Mouse (Mus musculus) NIH3T3 (cell line): Measurements from ENCODE around the gene Adam15.

ENCODE experiments used
- DNase-seq: peaks from one replicate; pipeline ENCODE4 v3.0.0-alpha.2; 2012; ENCODE audit warnings: low read depth

The Adam15 gene

DNA sequence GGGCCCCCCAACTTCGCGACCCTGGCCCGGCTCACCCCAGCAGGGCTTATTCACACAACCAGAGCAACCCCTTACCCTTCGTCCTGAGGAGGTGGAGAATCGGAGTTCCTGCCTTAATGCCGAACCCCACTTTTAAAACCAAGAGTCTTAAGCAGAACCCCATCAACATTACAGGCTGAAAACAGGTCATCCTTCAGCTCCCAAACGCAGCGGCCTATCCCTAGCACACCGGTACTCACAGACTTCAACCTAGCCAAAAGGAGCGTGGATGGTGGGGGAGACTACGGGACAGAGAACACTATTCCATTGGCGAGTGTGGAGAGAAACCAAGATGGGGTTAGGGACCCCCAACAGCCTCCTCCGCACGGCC is 27.7 kb downstream of the Adam15 start:
- peak; percentile 24 for DNase-seq

DNA sequence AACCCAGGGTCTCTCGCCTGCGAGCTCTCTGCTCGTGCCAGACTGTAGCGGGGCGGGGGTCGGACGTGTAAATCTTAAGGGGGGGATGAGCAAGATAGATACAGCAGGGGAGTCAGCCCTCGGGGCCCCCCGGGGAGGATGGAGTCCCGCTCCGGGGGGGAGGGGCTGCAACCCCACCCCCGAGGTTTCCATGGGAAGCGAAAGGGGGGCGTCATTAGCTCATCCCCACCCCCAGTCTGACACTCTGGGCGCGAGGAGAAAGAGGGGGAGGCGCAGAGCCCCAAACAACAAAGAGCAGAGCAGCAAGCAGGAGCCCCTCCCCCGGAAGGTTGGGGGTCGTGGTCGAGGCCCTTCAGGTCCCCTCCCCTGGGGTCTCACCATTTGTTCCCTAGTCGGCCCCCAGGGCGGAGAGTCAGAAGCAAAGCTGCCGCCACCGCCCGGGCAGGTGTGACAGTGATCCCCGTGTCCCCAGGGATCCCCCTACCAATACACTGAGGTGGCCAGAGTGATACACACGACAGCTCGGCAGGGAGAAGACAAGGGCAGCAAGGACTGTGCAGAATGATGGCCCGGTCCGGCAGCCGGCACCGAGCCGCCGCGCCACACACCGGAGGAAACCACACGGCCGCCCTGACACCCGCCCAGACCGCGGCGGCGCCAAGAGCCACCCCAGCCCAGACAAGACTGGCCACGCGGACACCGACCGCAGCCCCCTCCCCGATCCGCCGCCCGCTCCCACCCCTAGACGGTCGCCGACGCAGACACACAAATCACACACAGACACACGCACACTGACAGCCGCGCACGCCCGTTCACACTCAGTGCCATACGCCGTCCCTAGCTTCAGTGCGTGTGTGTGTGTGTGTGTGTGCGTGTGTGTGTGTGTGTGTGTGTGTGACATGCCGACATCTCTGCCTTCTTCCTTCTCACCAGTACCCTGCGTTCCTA is 28.3 kb downstream of the Adam15 start:
- DNase-seq = no peak

DNA sequence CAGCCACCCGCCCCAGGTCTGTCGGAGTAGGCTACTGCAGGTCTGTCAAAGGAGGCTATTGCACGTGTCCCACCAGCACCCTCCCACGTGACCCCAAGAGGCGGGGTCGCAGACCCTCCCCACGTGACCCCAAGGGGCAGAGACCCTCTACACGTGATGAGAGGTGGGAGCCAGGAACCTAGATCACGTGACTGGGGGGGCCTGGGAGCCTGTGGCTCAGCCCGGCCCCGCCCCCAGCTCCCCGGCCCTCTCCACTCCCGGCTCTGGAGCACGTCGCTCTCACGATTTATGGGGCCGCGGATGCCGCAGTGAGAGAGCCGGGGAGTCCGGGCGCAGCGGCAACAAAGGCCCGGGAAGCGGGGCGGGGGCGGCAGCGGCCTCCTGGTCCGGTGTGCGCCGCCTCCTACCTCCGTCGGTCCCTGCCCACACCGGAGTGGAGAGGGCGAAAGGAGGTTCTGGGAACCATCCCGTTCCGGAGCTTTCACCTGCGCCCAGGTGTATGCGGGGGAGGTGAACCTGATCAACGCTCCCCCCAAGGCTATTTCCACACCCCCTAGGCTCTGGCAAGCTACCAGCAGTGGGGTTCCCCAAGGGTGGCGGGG is 29.1 kb downstream of the Adam15 start:
- DNase-seq = peak; percentile 35

DNA sequence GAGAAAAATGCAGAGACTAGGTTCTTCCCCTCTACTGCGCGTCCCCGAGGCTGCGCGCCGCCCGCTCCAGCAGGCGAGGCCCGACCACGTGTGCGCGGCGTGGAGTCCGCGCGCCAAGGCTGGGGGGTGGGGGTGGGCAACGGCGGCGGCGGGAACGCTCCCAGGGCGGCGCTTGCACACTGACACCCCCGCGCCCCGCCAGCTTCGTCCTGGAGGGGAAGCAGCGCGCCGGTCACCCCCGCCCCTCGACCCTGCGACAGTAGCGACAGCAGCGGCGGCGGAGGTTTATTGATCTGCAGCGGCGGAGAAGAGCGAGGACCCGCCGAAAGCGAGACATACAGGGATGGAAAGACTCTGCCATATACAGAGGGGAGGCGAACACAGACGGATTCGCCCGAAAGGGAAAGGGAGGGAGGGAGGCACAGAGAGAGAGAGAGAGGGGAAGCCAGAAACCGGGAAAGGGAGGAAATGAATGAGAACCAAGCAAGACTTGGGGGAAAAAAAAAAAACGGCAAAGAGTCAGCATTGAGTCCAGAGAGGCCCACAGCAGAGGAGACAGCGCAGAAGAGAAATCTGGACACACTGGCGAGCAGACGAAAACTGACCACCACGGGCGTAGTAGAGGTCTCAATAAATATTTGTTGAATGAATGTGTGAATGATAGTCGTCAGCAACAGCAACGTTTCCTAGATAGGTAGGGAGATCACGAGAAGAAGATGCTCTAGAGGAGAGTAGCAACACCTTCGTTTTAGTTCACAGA is 30.0 kb downstream of the Adam15 start:
- no peak for DNase-seq

DNA sequence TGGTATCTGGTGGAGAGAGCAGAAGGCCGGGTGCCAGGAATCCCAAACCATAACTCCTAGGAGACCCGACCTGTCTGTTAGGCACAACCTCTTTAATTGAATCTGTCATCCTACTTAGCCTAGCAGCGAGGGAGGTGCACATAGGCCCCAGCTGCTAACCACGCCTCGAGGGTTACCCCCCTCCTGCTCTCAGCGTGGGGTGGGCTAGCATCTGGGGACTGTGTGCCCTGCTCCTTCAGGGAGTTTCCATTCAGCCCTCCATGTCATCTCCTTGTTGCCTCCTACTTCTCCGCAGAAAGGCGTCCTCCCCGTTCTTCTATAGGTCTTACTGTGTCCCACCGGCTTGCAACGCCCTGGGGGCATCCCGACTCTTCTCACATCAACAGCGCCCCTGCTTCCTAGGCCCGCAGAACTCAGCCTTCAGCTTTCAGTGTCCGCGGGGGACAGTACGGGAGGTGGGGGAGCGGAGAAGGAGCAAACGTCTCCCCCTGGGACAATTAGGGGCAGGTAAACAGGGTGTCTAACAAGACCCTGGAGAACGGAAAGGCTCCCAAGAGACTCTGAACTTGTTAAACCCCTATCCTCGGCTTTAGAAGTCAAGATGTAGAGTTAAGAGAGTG is 30.7 kb downstream of the Adam15 start:
- DNase-seq = no peak

DNA sequence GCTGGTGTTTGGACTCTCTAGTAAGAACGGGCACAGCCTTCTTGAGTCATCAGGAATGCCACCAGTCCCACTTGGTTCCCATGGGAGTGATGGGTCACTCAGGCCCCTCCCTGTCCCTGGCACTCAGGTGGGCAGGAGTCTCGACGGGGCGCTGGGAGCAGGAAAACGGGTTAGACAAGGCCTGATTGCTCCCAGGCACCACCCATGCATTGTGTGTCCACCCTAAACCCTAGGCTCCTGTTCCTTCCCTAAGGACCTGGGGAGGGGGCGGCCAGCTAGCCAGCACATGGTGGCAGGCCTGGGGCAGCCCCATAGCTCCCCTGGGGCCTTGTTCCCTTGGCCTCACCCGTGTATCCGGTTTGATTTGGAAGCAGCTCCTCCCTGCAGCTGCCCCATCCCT is 31.5 kb downstream of the Adam15 start:
- no peak for DNase-seq

DNA sequence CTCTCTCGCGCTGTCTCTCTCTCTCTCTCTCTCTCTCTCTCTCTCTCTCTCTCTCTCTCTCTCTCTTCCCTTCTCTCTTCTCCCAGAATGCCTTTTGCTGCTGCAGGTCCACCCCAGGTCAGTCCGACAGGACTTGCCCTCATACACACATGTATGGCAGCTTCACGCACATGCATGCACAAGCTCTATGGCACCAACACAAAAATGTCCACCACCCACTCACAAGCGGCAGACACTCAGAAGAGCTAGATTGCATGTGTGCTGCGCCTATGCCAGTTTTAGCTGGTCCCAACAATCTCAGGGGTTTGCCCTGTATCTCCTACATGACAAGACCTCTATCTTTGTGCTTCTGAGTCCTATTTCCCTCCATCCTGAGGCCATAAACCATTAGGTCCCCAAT is 32.5 kb downstream of the Adam15 start:
- no peak for DNase-seq

DNA sequence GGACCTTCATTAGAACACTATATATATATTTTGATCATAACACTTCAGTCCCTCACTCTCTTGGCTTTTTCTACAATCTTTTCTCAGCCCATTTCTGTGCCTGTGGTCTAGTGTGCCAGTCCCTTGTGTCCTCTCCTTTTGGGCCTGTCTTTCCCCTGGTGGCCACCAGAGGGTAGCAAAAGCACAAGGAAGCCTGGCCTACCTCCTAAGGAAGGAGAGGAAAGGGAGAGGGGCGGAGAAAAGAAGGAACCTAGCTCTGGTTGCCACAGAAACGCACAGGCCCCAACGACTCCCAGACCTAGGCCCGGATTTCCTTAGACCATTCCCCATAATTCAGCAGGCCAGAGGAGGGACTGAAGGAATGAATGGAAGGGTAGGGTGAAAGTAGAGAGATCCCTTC is 33.0 kb downstream of the Adam15 start:
- peak; percentile 94 for DNase-seq

DNA sequence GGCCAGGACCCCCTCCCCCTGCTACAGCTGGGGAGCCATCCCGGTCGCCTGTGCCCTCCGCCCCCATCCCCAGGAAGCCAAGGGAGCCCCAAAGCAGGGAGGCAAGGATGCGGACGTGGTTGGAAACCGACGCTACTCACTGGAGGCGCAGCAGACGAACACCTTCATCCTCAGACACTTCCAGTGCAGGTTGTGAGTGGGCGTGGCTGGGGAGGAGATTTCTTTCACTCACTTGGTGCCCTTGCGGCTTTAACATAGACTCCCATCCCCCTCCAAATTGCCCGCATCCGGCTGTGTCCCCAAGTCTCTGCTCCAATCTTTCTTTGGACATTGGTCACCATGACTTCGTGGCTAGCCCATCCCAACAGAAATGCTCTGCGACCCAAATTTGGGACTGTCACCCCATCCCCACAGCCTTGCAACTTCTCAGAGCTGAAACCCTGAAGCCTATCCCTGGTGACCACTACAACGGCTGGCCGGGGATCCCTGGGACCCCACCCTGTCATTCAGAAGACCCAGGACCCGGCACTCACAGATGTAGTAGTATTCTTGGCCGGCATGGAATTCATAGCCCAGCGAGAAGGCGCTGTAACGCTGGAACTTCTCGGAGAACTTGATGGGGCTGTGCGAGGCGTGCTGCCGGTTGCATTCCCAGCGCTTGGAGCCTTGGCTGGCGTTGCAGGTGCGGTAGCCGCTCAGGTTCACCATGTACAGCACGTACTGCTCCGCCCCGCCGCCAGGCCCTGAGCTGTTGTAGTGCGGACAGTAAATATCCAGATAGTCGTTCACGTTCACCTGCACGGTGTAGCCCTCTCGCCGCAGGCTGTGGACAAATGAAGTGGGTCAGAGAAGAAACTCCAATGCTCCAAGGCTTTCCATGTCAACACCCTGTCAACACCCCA is 33.6 kb downstream of the Adam15 start:
- no peak for DNase-seq

DNA sequence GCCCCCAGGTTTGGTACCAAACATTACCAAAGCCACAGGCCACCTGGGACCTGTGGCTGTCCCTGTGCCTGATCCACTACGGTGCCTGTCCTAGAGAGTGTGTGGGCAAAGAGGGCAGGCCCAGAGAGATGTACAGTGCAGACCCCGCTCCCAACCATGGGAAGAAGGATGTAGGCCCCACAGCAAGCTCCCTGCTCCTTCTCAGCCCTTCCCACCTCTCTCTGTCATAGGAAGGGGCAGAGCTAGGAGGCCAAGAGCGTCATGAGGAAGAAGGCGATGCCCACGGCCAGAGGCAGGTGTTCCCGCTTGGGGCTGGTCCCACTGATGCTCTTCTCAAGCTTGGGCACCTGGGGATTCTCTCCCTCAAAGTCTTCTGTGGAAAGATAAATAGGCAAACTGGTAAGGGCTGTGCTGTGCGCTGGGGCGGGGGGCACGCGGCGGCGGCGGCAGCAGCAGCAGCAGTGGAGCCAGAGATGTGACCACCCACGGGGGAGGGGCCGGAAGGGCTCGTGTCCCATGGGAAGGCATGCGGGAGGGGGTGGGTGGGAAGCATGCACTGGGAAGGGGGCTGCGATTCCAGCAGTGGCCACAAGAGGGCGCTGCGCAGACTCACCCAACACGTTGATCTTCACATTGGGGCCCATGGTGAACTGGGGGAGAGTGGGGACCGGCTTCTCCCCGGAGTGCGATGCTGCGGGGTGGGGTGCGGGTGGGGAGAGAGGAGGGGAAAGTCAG is 34.4 kb downstream of the Adam15 start:
- DNase-seq = peak; percentile 91

DNA sequence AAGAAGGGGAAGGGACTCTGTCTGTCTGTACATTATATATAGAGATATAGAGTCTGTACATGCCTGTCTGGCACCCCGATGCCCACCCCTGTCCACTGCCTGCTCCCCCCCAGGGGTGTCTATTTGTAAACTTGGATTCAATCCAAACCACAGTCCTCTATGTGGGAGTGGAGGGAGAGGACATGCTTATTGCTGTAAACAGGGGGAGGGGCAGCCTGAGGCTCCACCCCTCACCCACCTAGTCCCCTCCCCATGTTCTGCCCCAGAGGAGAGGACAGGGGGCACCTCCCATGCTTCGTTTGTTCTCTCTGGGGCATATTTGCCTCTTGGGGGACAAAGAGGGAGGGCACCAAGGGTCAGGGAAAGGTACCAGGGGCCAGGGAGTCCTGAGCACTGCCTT is 35.0 kb downstream of the Adam15 start:
- DNase-seq = peak; percentile 28

DNA sequence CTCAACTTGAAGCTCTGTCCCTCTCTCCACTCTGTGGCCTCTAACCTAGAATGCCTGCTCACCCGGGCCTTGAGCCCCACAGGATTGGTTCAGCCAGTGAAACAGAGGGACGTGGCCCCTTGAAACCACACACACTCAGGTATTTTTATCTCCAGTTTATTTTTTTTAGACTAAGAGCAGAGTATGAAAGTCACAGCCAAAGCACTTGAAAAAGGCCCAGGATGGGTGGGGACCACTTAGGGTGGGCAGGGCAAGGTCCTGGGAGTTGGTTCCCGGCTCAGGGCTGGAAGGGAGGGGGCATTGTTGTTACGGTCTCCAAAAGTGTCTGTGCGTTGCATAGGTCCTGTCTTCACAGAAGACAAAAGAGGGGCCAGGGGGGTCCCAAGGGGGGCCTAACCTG is 35.5 kb downstream of the Adam15 start:
- no peak for DNase-seq

DNA sequence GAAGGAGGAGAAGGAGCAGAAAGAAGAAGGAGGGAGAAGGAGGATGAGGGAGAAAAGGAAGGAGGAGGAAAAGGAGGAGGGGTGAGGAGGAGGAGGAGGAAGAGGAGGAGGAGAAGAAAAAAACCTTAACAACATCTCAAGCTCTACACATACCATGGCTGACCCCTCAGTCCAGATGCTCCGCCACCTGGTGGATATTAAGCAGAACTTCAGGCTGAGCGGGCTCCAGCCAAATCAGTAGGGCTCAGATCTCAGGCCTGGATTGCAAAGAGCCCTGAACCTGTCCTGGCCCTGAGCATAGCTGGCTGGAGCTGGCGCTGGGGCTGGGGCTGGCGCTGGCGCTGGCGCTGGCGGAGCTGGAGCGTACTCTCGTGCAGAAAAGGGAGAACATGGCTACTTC is 41.7 kb downstream of the Adam15 start:
- peak; percentile 91 for DNase-seq

DNA sequence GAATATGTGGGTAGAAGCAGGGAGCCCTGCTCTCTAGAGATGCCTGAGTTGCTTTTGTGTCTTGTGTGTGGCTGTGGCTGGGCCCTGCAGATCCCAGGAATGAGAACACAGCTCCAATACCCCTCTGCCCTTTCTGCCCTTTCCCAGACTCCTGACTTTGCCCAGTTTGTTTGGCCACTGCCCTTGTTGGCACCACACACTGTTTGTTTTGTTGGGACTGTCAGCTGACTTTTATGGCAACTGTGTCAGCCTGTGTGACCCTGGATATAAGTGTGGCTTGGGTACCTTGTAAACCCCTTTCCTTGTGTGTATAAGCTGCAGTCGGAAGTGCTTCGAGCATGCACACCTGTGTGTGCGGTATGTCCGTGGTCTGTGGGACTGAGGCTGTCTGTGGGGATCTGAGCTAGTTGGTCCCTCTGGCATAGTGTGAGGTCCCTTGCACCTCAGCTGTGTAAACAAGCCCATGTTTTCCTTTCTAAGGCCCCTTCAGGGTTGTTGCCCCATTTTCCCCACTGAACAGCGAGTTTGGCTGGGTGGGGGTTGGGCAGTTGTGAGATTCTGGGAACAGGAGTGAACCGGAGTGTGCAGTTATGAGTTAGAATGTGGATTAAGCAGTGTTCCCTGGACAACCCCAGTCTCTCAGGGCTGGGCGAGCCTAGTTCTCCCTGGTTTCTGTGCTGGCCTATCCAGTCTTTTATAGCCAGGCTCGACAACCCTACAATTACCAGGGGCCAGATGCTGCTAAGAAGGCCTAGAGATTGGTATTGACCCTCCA is 44.1 kb downstream of the Adam15 start:
- DNase-seq = no peak

DNA sequence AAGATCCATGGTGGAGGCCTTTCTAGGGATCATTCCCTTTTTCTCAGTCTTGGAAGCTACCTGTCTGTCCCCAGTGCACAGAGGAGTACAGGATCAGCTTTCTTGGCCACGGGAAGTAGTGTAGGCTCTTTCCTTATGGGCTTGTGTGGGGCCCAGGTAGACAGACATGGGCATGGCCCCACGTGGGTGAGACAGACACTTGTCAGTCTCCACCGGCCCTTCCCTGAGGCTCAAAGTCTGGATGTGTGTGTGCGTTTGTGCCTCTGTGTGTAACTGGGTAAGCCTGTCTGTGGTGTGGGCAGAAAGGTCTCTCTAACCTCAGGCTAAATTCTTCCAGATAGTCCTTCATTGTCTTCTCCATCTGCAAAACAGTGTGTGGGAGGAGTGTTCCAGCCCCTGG is 44.7 kb downstream of the Adam15 start:
- no peak for DNase-seq

DNA sequence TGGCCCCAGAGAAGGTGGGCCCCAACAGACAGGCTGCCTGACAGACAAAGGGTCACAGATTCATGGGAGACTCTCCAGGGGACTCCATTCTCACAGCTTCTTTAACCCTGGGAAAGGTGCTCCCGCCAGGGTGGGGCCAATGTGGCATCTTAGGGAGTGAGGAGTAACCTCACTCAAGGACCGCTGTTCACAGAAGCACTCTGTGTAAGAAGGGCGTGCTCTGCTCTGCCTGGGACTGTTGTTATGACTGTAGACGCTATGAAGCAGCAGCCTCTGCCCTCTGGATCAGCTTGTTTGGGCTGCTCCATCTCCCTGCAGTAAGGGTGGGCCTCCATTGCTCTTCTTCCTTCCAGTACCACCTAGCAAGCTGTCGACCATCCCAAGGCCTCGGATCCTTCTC is 45.4 kb downstream of the Adam15 start:
- no peak for DNase-seq

DNA sequence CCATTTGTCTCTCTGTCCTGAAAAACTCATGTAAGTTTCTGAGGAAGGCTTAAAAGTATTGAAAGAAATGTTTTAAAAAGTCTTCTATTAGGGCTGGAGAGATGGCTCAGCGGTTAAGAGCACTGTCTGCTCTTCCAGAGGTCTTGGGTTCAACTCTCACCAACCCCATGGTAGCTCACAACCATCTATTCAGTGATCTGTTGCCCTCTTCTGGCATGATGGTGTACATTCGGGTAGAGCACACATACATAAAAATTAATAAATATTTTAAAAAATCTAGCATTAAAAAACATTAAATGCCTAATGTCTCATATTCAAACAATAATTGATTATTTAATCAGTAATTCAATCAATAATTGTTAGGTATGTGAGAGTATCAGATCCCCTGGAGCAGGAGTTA is 49.3 kb downstream of the Adam15 start:
- DNase-seq = peak; percentile 36

DNA sequence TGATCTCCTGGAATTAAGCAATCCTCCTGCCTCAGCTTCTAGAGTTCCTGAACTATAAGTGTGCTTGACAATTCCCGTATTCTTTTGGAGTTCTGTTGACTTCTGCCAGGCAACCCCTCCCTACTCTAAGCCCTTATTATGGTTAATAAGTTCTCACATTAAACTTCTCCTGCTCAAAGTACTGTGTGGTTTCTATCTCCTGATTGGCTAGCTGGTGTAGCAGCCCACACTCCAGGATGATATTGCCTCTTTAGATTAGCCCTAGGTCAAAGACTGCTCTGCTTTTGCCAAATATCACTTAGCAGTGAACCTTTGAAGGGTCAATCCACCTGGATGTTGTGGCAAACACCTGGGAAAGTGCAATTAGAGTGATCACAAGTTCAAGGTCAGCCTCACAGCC is 49.7 kb downstream of the Adam15 start:
- DNase-seq = no peak

DNA sequence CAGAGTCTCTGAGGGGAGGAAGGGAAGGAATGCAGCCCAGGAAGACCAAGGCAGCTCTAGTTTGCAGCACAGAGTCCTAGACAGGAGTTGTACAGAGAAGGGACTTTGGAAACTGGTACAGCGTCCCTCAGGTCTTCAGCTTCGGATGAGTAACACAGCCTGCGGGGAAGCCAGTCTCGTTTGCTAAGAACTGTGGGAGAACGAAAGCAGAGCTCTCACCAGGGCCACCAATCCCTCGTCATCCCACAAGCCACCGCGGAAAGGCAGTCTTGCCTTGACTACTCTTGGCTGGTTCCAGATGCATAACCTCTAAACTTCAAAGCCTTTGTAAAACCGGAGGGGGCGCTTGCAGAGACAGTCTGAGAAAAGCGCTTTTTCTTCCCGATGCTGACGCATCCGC is 50.3 kb downstream of the Adam15 start:
- peak; percentile 43 for DNase-seq

DNA sequence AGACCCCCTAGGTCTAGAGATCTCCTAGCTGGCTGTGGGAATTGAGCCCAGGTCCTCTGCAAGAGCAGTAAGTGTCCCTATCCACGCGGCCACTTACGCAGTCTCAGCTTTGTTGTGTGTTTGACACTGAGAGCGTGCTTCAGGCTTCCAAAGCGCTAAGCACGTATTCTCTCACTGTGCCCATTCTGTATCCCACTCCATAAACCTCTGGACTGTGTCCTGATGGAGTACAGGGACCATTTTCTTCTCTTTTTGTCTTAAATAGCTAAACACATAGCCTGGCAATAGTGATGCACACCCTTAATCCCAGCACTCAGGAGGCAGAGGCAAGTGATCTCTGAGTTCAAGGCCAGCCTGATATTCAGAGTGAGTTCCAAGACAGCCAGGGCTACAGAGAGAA is 50.9 kb downstream of the Adam15 start:
- DNase-seq = no peak
